Mouse (Mus musculus) heart, adult 2 months (tissue): ENCODE measurements at regions not wholly inside any gene's neighbourhood (a gene's known extent, or its start where the extent isn't known, plus 50 kb on each side); places are given as distances from the start of the nearest gene placed in this dataset.

Source experiments
- CTCF ChIP-seq: fragments of 200-600 bp; IDR thresholded peaks from 2 replicates; pipeline ENCODE4 v1.8.1; 2022; ENCODE audit warnings: antibody characterized with exemption, mild to moderate bottlenecking, moderate library complexity
- EP300 ChIP-seq: fragments of 200-500 bp; IDR thresholded peaks from 2 replicates; pipeline ENCODE4 v1.6.1; 2011; ENCODE audit warnings: low read depth, low read length, control low read depth; ENCODE audit not compliant: insufficient read depth
- POLR2A ChIP-seq: fragments of 200-500 bp; IDR thresholded peaks from 2 replicates; pipeline ENCODE4 v1.6.1; 2011; ENCODE audit warnings: mild to moderate bottlenecking, low read depth, low read length, control low read depth; ENCODE audit not compliant: insufficient read depth

- no peak for TF ChIP-seq CTCF
- no peak for TF ChIP-seq POLR2A
- TF ChIP-seq EP300 = no peak
These were observed 317.1 kb upstream of the Zmiz1 start for GRCm38 (mm10) chr14:25141933-25142332.
